Mouse (Mus musculus) limb, embryonic 13.5 days (tissue): ENCODE results near the gene Mical3. TPM values are rescaled to one million over a fixed set of nuclear protein-coding genes. Genes with fewer than 3 reads are reported as not detected.

Experiments
- ATAC-seq: fragments of 200-750 bp; cut with Nextera tagmentation; 2 replicates; pipeline ENCODE4 v1.8.0; 2017; ENCODE audit warnings: low read depth, moderate number of reproducible peaks, moderate TSS enrichment; ENCODE audit not compliant: low FRiP score
- H3K27ac ChIP-seq: fragments of 300-500 bp; sonication (generic); 2 replicates; pipeline ENCODE4 v1.5.1; 2015; ENCODE audit warnings: inconsistent platforms, mild to moderate bottlenecking, moderate library complexity
- H3K27me3 ChIP-seq: fragments of 300-500 bp; sonication (generic); 2 replicates; pipeline ENCODE4 v1.6.1; 2015; ENCODE audit warnings: mild to moderate bottlenecking, inconsistent platforms
- H3K36me3 ChIP-seq: fragments of 300-500 bp; sonication (generic); 2 replicates; pipeline ENCODE4 v1.6.1; 2015; ENCODE audit warnings: inconsistent platforms, mild to moderate bottlenecking, moderate library complexity
- H3K4me1 ChIP-seq: fragments of 300-500 bp; sonication (generic); 2 replicates; pipeline ENCODE4 v1.6.1; 2015; ENCODE audit warnings: inconsistent platforms
- H3K4me2 ChIP-seq: fragments of 300-500 bp; sonication (generic); replicated peaks from 2 replicates; pipeline ENCODE4 v1.6.1; 2015; ENCODE audit warnings: inconsistent platforms, mild to moderate bottlenecking, moderate library complexity
- H3K4me3 ChIP-seq: fragments of 300-500 bp; sonication (generic); 2 replicates; pipeline ENCODE4 v1.5.1; 2015; ENCODE audit warnings: moderate library complexity, mild to moderate bottlenecking, inconsistent platforms
- H3K9ac ChIP-seq: fragments of 300-500 bp; sonication (generic); 2 replicates; pipeline ENCODE4 v1.6.1; 2015; ENCODE audit warnings: mild to moderate bottlenecking, inconsistent platforms
- H3K9me3 ChIP-seq: fragments of 300-500 bp; sonication (generic); 2 replicates; pipeline ENCODE4 v1.6.1; 2016; ENCODE audit warnings: inconsistent platforms
- WGBS: fragments of 180-500 bp; shearing (Covaris S2); methylation state at CpG from one replicate; pipeline ENCODE4 v1.1.7; 2015; 5-methylcytosine and 5-hydroxymethylcytosine counted together
- polyA plus RNA-seq: library from polyadenylated mRNA; unstranded; fragments of >200 nt; fragmentation: Nextera tagmentation; extraction: Ambion mirVana; gene quantifications from 2 replicates; pipeline ENCODE4 v1.2.1, GENCODE M21; 2015

Mical3 gene
- polyA plus RNA-seq, 1 experiment from 2014 or later, result 11.0 TPM

DNA sequence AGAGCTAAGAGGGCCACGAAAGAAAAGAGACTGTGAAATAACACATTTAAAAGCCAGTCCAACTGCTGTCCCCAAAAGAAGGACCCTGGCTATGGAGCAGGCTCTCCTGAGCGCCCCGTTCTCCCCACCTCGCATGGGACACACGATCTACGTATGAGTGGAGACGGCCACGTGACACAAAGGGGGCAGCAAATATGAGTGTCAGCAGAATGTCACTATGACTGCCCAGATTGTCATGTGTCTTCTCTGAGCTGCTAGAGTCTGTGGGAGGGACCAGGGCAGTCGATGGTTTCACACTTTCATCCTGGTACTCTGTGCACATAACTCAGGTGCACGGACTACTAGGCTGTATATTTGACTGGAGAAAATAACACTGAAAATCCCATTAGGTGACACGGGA lies 40.0 kb downstream of the Mical3 start:
- no peaks in the 10 kb centered on the region for H3K9me3 ChIP-seq

DNA sequence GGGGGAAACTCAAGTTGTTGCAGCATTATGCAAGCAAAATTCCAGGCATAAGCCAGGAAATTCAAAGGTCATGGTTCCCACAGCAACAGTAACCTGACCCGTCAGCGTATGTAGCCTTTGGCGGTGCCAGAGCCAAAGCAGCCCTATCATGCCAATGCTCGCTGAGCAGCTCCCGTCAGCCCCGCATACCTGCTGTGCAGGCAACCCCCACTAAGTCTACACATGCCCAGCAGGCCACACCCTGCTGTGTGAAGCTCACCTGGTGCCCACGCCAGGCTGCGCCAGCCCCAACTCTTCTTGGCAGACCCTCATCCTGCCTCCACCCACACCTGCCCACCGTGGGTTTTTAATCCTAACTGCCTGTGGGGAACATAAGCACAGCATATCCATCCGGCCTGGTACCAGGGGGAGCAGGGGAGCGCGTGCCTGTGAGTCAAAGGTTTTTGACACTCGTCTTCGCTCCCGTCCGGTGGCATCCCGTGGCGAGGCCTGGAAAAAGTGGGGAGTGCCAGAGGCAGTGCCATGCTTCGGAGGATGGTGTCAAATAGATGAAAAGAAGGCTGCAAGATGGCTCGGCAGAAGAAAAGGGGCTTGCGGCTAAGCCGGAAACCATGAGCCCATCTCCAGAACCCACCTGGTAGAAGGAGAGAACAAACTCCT lies 43.1 kb downstream of the Mical3 start:
- peaks cover 28% of the 10 kb centered on the region for H3K4me1 ChIP-seq
- no peaks in the 10 kb centered on the region for H3K9me3 ChIP-seq
- peak overlapping the region; percentile 35; the same call in 1 of the 2 replicates for H3K4me2 ChIP-seq
- peak; percentile 85 for ATAC-seq
- H3K27me3 ChIP-seq, result no peaks in the 10 kb centered on the region
- H3K36me3 ChIP-seq, result no peaks in the 10 kb centered on the region
- no peak overlapping the region for H3K4me3 ChIP-seq
- 60% methylated on average over 22 of the region's 22 CpGs for WGBS
- H3K27ac ChIP-seq, result no peak overlapping the region; the same call in 1 of the 2 replicates
- no peak overlapping the region for H3K9ac ChIP-seq

More for the DNA sequence above, 40.0 kb downstream of the Mical3 start:
- ATAC-seq, result no peak
- Histone ChIP-seq H3K4me3 (no peak overlapping the region), H3K27me3 (no peaks in the 10 kb centered on the region), H3K4me2 (no peak overlapping the region), H3K4me1 (peaks cover 22% of the 10 kb centered on the region), H3K9ac (no peak overlapping the region), H3K27ac (no peak overlapping the region), H3K36me3 (no peaks in the 10 kb centered on the region)
- whole genome bisulfite sequencing, result 92% methylated on average over 11 of the region's 11 CpGs

DNA sequence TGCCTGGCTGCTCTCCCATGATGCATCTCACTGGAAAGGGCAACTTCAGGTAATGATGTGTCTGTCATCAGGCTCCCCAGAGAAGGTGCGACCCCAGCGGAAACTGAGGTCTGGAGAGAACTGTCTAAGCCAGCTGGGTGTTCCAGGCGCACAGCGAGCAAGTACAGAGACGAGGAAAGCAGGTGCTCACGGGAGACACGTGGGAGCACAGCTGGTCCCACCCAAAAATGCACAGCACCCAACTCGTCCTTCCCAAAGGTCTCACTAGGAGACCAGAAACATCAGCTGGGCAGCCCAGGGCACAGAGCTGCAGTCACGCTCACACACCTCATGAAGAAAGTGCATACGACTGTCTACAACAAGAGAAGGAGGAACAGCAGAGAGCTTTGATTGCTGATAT lies 43.7 kb downstream of the Mical3 start:
- 0 out of 2 replicates have a peak, but pooled peaks have one; percentile 4 for ATAC-seq
- Histone ChIP-seq H3K36me3 (no peaks in the 10 kb centered on the region), H3K9ac (no peak overlapping the region), H3K4me2 (0 out of 2 replicates have a peak overlapping the region, but pooled peaks have one; percentile 4), H3K27ac (peak overlapping the region; percentile 52; the same call in 1 of the 2 replicates), H3K9me3 (no peaks in the 10 kb centered on the region), H3K4me1 (peaks cover 28% of the 10 kb centered on the region), H3K27me3 (no peaks in the 10 kb centered on the region), H3K4me3 (no peak overlapping the region)
- WGBS, result 69% methylated on average over 10 of the region's 10 CpGs

DNA sequence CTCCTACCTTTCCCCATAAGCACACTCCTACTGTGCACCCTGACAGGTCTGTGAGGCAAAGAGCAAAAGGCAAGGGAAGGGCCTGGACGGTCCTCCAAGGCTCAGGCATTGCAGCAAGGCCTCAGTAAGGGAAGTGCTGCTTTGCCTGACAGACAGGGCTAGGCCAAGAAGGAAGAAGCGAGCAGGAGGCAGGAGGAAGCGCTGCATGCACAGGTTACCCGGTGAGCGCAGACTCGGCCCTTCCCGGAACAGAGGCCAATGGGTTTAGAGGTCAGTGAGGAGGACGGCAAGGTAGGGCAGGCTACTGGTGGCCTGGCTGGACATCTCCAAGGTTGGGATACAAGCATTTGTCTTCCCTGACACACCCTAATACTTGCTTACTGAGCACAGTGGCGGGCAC lies 44.6 kb downstream of the Mical3 start:
- Histone ChIP-seq H3K4me3 (no peak overlapping the region), H3K27ac (no peak overlapping the region), H3K9ac (no peak overlapping the region), H3K4me1 (peaks cover 35% of the 10 kb centered on the region), H3K36me3 (no peaks in the 10 kb centered on the region), H3K9me3 (no peaks in the 10 kb centered on the region), H3K27me3 (no peaks in the 10 kb centered on the region), H3K4me2 (no peak overlapping the region)
- WGBS, result 89% methylated on average over 9 of the region's 9 CpGs
- no peak for ATAC-seq

DNA sequence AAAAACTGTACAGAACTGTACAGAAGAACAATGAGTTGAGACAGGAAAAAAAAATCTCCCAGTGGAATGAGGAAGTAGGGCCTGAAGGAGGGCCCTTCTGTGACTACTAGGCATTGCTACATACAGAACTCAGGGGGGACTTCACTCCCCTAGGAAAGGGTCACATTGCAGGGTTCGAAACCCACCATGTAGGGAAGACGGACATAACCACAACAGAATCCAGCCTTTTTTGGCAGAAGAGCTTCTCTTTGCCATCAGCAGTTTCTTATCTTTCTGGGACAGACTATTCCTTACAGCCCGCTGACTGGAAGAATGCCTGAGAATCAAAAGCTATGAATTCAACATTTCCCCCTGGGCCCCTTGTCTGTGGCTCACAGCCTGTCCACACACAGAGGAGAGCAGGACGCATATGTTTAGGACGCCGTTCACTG lies 46.7 kb downstream of the Mical3 start:
- no peak overlapping the region for H3K4me2 ChIP-seq
- ATAC-seq, result no peak
- no peaks in the 10 kb centered on the region for H3K27me3 ChIP-seq
- no peaks in the 10 kb centered on the region for H3K36me3 ChIP-seq
- 84% methylated on average over 6 of the region's 6 CpGs for WGBS
- no peak overlapping the region for H3K4me3 ChIP-seq
- H3K9me3 ChIP-seq, result no peaks in the 10 kb centered on the region
- H3K9ac ChIP-seq, result no peak overlapping the region
- H3K4me1 ChIP-seq, result peaks cover 35% of the 10 kb centered on the region
- no peak overlapping the region for H3K27ac ChIP-seq

DNA sequence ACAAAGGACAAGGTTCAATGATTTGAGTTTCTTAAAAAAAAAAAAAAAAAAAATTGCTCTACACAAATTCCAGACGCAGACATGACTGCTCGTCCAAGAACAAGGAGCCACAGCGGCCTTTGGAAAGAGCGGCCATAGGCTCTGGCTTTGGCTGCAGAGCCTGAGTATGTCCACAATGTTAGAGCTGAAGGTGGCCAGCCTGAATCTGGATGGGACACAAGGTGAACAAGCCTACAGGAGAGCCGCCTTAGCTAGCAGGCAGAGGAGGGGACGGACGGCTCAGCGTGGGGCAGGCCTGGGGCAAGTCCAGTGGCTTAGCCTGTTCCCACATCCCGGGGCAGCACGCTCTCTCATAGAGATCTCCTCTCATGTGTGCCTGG lies 48.7 kb downstream of the Mical3 start:
- no peaks in the 10 kb centered on the region for H3K27me3 ChIP-seq
- H3K36me3 ChIP-seq, result no peaks in the 10 kb centered on the region
- H3K4me1 ChIP-seq, result peaks cover 26% of the 10 kb centered on the region
- H3K4me3 ChIP-seq, result no peak overlapping the region
- H3K9me3 ChIP-seq, result no peaks in the 10 kb centered on the region
- H3K27ac ChIP-seq, result no peak overlapping the region
- no peak for ATAC-seq
- H3K4me2 ChIP-seq, result no peak overlapping the region
- H3K9ac ChIP-seq, result no peak overlapping the region
- 77% methylated on average over 10 of the region's 10 CpGs for WGBS

DNA sequence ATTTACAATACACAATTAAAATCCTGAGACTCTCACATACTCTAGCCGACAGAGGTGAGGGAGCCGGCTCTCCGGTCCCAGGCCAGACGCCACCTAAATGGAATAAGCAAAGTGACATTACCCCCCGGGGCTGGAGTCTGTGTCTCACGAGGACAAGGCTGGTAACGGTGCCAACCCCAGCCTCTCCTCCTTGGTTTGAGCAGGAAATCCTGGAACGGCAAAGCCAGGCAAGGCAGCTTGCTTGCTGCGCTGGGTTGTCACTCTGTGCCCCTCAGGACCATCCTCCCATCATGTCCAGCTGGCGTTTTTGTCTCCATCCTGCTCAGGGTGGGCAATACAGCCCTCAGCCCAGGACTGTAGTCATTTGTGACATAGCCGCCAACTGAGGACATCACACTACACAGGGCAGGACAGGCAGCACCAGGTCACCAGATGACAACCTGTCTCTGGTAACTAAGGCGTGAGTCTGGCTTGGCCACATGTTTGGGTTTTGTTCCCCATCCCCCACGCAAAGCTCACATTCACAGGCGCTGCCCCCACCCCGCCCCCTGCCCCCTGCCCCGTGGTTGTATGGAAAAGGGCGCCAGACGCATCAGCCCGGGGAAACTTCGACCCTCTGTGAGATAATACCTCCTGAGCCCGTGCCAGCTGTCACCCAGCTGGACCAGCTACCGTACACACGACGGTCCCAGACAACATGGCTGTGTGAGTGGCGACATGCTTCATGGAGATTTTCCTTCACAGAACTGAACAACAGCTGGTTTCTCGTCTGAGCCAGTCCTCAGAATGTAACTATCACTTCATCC lies 49.3 kb downstream of the Mical3 start:
- H3K27ac ChIP-seq, result no peak overlapping the region
- peak; percentile 41 for ATAC-seq
- H3K9me3 ChIP-seq, result no peaks in the 10 kb centered on the region
- no peaks in the 10 kb centered on the region for H3K36me3 ChIP-seq
- H3K4me1 ChIP-seq, result peaks cover 20% of the 10 kb centered on the region
- H3K4me2 ChIP-seq, result no peak overlapping the region
- no peaks in the 10 kb centered on the region for H3K27me3 ChIP-seq
- H3K9ac ChIP-seq, result no peak overlapping the region
- WGBS, result 59% methylated on average over 26 of the region's 26 CpGs
- H3K4me3 ChIP-seq, result no peak overlapping the region

DNA sequence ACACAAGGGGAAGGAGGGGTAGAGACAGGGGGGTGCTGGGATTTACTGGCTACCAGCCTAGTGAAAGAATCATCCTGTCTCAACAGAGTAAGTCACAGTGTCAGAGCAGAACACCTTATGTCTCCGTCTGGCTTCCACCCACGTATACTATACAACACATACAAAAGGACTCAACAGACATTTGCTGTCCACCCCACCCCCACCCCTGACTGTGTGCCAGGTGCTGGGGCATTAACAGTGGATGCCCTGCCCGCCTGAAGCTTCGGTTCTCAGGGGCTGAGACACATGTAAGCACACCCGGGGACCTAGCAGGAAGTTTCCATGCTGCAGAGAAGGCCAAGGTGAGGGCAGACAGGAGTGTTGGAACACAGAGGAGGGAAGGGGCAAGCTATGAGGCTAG lies 52.6 kb downstream of the Mical3 start:
- no peaks in the 10 kb centered on the region for H3K27me3 ChIP-seq
- H3K27ac ChIP-seq, result no peak overlapping the region
- no peaks in the 10 kb centered on the region for H3K9me3 ChIP-seq
- WGBS, result 90% methylated on average over 5 of the region's 5 CpGs
- H3K36me3 ChIP-seq, result no peaks in the 10 kb centered on the region
- H3K4me2 ChIP-seq, result no peak overlapping the region
- ATAC-seq, result no peak
- no peak overlapping the region for H3K4me3 ChIP-seq
- no peak overlapping the region for H3K9ac ChIP-seq
- H3K4me1 ChIP-seq, result peaks cover 7% of the 10 kb centered on the region

DNA sequence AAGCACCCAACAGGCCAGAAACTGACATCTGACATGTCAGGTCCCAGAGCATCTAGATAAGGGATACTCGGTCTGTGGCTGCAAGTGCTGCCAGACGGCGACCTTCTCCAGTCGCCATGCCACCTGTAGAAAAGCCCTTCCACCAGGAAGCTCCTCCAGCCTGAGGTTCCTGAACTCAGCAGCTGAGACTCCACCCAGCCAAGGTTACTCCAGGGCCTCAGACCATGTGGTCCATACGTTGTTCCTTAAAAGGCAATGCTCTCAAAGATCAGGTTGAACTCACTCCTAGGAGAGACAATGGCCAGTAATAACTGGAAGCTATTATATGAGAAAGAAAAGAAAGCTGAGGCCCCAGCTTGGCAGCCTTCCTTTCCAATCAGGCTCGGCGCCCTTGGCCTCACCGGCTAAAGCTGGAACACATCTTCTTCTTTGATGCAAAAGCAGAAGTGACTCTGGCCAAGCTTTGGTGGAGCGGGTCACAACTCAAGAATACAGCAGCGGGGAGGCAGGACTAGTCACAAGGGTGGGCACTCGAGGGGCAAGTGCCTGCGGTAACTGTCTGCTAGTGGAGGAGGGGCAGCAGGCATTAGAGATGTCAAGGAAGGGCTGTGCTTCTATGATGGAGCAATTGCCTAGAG lies 53.8 kb downstream of the Mical3 start:
- no peak for ATAC-seq
- H3K9me3 ChIP-seq, result no peaks in the 10 kb centered on the region
- H3K4me2 ChIP-seq, result no peak overlapping the region
- peaks cover 7% of the 10 kb centered on the region for H3K4me1 ChIP-seq
- WGBS, result 85% methylated on average over 12 of the region's 12 CpGs
- no peaks in the 10 kb centered on the region for H3K36me3 ChIP-seq
- no peak overlapping the region for H3K4me3 ChIP-seq
- no peak overlapping the region for H3K9ac ChIP-seq
- H3K27ac ChIP-seq, result no peak overlapping the region
- H3K27me3 ChIP-seq, result no peaks in the 10 kb centered on the region

DNA sequence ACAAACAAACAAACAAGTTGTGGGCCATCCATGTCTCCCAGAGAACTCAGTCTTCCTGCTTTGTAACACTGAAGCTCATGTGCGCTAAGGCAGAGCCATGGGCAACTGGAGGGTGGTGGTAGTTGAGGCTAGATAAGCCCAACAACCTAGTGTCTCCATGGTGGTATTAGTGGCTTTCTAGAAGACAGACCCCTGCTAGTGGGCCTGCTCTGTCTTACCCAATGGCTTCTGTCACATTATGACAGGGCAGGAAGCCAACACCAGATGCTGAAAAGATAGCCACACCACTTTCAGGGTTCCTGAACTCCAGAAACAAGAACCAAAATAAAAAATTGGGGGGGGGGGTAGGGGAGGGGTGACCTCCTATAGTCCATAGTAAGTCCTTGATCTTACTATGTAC lies 55.0 kb downstream of the Mical3 start:
- H3K4me3 ChIP-seq, result no peak overlapping the region
- H3K9me3 ChIP-seq, result no peaks in the 10 kb centered on the region
- no peaks in the 10 kb centered on the region for H3K36me3 ChIP-seq
- no peaks in the 10 kb centered on the region for H3K27me3 ChIP-seq
- ATAC-seq, result no peak
- no peak overlapping the region for H3K4me2 ChIP-seq
- WGBS, result 94% methylated on average over 1 of the region's 1 CpGs
- H3K4me1 ChIP-seq, result peaks cover 9% of the 10 kb centered on the region; the same call in 1 of the 2 replicates
- no peak overlapping the region for H3K27ac ChIP-seq
- no peak overlapping the region for H3K9ac ChIP-seq

DNA sequence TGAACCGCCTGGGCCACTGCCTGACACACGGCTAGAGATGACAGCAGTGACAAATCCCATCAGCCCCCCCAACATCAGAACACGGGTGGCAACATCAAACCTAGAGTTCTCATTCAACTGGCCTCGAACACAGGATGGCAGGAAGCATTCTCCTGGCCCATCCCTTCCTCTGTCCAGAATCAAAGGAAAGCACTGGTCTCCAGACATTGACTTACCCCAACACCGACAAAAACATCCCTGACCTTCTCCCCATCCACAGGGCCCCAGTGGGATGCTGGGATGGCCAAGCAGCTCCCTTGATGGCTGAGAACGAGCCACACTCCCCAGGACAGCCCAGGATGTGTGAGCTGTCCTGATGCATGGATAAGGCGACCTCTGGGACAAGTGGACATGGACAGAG lies 57.5 kb downstream of the Mical3 start:
- ATAC-seq, result no peak
- Histone ChIP-seq H3K27me3 (no peaks in the 10 kb centered on the region), H3K9ac (no peak overlapping the region), H3K4me2 (no peak overlapping the region), H3K4me1 (peaks cover 16% of the 10 kb centered on the region), H3K27ac (no peak overlapping the region), H3K9me3 (no peaks in the 10 kb centered on the region), H3K4me3 (no peak overlapping the region), H3K36me3 (no peaks in the 10 kb centered on the region)
- 83% methylated on average over 7 of the region's 7 CpGs for WGBS

DNA sequence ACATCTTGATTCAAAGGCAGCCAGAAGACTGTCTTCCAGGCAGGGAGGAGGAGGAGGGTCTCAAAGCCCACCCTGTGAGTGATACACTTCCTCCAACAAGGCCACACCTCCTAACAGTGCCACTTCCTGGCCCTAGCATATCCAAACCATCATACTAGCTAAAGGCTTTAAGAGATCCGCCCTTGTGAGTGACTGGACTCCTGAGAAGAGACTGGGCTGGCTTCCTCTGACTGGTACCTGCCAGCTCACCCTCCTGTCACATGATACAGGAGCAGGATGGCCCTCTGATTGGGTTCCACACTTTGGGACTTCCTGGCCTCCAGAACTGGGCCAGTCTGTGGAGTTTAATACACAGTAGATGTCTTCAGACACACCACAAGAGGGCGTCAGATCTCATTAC lies 58.2 kb downstream of the Mical3 start:
- Histone ChIP-seq H3K27ac (no peak overlapping the region), H3K36me3 (no peaks in the 10 kb centered on the region), H3K9ac (no peak overlapping the region), H3K27me3 (no peaks in the 10 kb centered on the region), H3K9me3 (no peaks in the 10 kb centered on the region), H3K4me3 (no peak overlapping the region), H3K4me2 (no peak overlapping the region), H3K4me1 (peaks cover 22% of the 10 kb centered on the region)
- ATAC-seq, result no peak
- WGBS, result 67% methylated on average over 2 of the region's 2 CpGs
